Mouse (Mus musculus) myocyte (in vitro differentiated cells): ENCODE results near the gene Gm10188. TPM values are rescaled to one million over a fixed set of nuclear protein-coding genes. Genes with fewer than 3 reads are reported as not detected.
A peak's percentile ranks its signal among the peaks of the same experiment; 100 is the strongest.

Source experiments
- H3K27me3 ChIP-seq: one replicate; pipeline ENCODE4 v1.6.1; 2011; ENCODE audit not compliant: control insufficient read depth, insufficient read depth, insufficient read length
- H3K36me3 ChIP-seq: one replicate; pipeline ENCODE4 v1.6.1; 2011; ENCODE audit not compliant: control insufficient read depth, insufficient read depth
- H3K4me2 ChIP-seq: one replicate; pipeline ENCODE4 v1.6.1; 2011; ENCODE audit warnings: low read depth, control low read depth
- H3K4me3 ChIP-seq: one replicate; pipeline ENCODE4 v1.5.1; 2011; ENCODE audit warnings: mild to moderate bottlenecking, control low read depth, moderate library complexity
- H3K79me2 ChIP-seq: one replicate; pipeline ENCODE4 v1.6.1; 2011; ENCODE audit not compliant: control insufficient read depth, insufficient read depth
- H3ac ChIP-seq: one replicate; pipeline ENCODE4 v1.6.1; 2011; ENCODE audit not compliant: control insufficient read depth, insufficient read length
- CEBPB ChIP-seq: IDR thresholded peaks from 2 replicates; pipeline ENCODE4 v1.6.1; 2011; ENCODE audit warnings: mild to moderate bottlenecking, moderate library complexity; ENCODE audit not compliant: poor library complexity, insufficient read depth, severe bottlenecking
- E2F4 ChIP-seq: IDR thresholded peaks from one replicate; pipeline ENCODE4 v1.6.1; 2011; ENCODE audit warnings: mild to moderate bottlenecking, control low read depth, moderate library complexity; ENCODE audit not compliant: insufficient read depth
- MAX ChIP-seq: IDR thresholded peaks from one replicate; pipeline ENCODE4 v1.6.1; 2011; ENCODE audit warnings: low read depth, mild to moderate bottlenecking, control low read depth
- MYOD1 ChIP-seq, 3 experiments: IDR thresholded peaks; one replicate each; pipeline ENCODE4 v1.6.1; 2011; ENCODE audit warnings: control low read depth in 2 of 3, low read depth in 2 of 3, mild to moderate bottlenecking in 2 of 3, moderate library complexity in 1 of 3; ENCODE audit not compliant: insufficient read length in 2 of 3, control insufficient read depth in 1 of 3
- MYOG ChIP-seq, 3 experiments: IDR thresholded peaks; one replicate each; pipeline ENCODE4 v1.6.1; 2011; ENCODE audit warnings: control low read depth in 2 of 3, low read depth in 2 of 3, mild to moderate bottlenecking in 2 of 3; ENCODE audit not compliant: insufficient read length in 2 of 3, control insufficient read depth in 1 of 3, insufficient read depth in 1 of 3
- POLR2A ChIP-seq: IDR thresholded peaks from one replicate; pipeline ENCODE4 v1.6.1; 2011; ENCODE audit warnings: low read depth, mild to moderate bottlenecking, control low read depth, moderate library complexity; ENCODE audit not compliant: insufficient read length
- POLR2AphosphoS2 ChIP-seq: IDR thresholded peaks from one replicate; pipeline ENCODE4 v1.6.1; 2011; ENCODE audit warnings: low read depth, control low read depth; ENCODE audit not compliant: insufficient read length
- REST ChIP-seq: IDR thresholded peaks from one replicate; pipeline ENCODE4 v1.6.1; 2011; ENCODE audit warnings: mild to moderate bottlenecking, control low read depth, moderate library complexity; ENCODE audit not compliant: insufficient read depth, insufficient read length
- SRF ChIP-seq: IDR thresholded peaks from one replicate; pipeline ENCODE4 v1.6.1; 2011; ENCODE audit warnings: low read depth; ENCODE audit not compliant: control insufficient read depth, insufficient read length
- TCF12 ChIP-seq: IDR thresholded peaks from one replicate; pipeline ENCODE4 v1.6.1; 2011; ENCODE audit warnings: mild to moderate bottlenecking, control low read depth; ENCODE audit not compliant: poor library complexity, insufficient read depth, severe bottlenecking
- TCF3 ChIP-seq: IDR thresholded peaks from one replicate; pipeline ENCODE4 v1.6.1; 2011; ENCODE audit warnings: low read depth, control low read depth; ENCODE audit not compliant: insufficient read length
- USF1 ChIP-seq: IDR thresholded peaks from one replicate; pipeline ENCODE4 v1.6.1; 2011; ENCODE audit warnings: low read depth, mild to moderate bottlenecking, control low read depth, moderate library complexity
- polyA plus RNA-seq: library from polyadenylated mRNA; unstranded; fragments of >200 nt; fragmentation: generic; extraction: Trizol; gene quantifications from one replicate; pipeline ENCODE4 v1.2.1, GENCODE M21; 2012; ENCODE audit warnings: missing spikeins

Gene Gm10188
- polyA plus RNA-seq, 1 experiment, result not detected

DNA sequence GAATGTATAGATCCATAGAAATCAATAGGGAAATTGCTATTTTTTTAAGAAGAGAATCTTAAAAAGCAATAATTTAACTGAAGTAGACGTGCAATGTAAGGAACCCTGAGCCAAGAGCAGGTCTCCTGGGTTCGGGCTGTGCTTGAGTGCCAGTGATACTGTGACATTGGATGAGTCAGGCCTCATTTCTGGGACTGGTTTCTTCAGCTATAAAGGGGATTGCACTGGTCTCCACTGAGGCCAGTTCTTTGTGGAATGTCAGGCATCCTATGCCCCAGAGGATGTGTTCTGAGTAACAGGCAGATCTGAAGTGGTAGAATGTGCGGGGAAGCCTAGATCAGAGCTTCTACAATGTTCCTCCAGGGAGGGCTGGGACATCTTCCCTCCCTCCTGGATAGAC lies 22.7 kb downstream of the Gm10188 start:
- TF ChIP-seq TCF3 (no peak), USF1 (no peak), MYOG (IDR thresholded peaks at IDR 0.05; ENCODE audit: control insufficient read depth in 1 of 3, insufficient read depth in 1 of 3, insufficient read length in 2 of 3, low read depth in 2 of 3) (no peak), MYOD1 (IDR thresholded peaks at IDR 0.05; ENCODE audit: control insufficient read depth in 1 of 3, insufficient read length in 2 of 3, low read depth in 2 of 3) (no peak), E2F4 (no peak), MAX (no peak), SRF (no peak), POLR2A (no peak)

DNA sequence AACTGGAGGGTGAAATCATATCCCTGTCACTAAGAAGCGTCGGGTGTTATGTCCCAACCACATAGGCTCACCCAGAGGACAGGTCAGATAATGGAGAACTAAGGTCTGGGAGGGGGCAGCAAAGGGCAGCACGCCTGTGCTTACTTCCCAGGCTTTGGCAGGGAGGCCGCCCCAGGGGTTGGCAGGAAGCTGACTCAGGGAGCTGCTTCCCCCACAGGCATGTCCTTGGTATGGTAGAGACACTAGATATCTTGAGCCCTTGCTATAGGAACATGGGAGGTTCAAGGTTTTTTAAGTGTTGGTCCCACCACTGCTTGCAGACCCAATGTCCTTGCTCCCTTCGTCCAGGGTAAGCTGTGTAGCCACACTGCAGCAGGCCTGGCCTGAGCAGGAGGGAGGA lies 23.6 kb downstream of the Gm10188 start:
- no peak overlapping the region for H3K4me3 ChIP-seq
- TF ChIP-seq TCF3 (no peak), POLR2A (no peak), TCF12 (no peak), MYOD1 (IDR thresholded peaks at IDR 0.05; ENCODE audit: control insufficient read depth in 1 of 3, insufficient read length in 2 of 3, low read depth in 2 of 3) (no peak), CEBPB (no peak), POLR2AphosphoS2 (no peak), USF1 (no peak), MAX (no peak), E2F4 (no peak), REST (no peak), SRF (no peak), MYOG (IDR thresholded peaks at IDR 0.05; ENCODE audit: control insufficient read depth in 1 of 3, insufficient read depth in 1 of 3, insufficient read length in 2 of 3, low read depth in 2 of 3) (no peak)
- H3K79me2 ChIP-seq, result no peaks in the 10 kb centered on the region
- H3ac ChIP-seq, result no peak overlapping the region
- H3K27me3 ChIP-seq, result no peaks in the 10 kb centered on the region
- H3K4me2 ChIP-seq, result no peak overlapping the region
- no peaks in the 10 kb centered on the region for H3K36me3 ChIP-seq

More for the DNA sequence above, 22.7 kb downstream of the Gm10188 start:
- no peaks in the 10 kb centered on the region for H3K27me3 ChIP-seq
- no peak overlapping the region for H3K4me3 ChIP-seq
- H3K4me2 ChIP-seq, result no peak overlapping the region
- H3K79me2 ChIP-seq, result no peaks in the 10 kb centered on the region
- no peaks in the 10 kb centered on the region for H3K36me3 ChIP-seq
- H3ac ChIP-seq, result no peak overlapping the region

DNA sequence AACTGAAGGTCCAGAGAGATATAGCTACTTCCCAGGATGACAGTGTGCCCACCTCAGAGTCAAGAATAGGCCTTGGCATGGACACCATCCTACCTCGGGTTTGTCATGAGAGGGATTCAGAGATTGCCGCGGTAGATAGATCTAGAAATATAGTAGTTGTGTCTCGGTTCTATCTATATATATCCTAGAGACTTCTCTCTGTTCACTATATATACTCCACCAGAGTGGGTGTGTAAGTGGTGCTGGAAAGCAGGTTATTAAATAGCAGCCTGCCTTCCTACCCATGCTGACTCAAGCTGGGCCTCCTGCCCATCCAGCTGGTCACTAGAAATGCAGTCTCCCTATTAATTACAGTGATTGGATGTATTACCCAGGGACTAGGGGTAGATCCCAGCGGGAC lies 26.8 kb downstream of the Gm10188 start:
- no peak overlapping the region for H3K4me3 ChIP-seq
- peak overlapping the region; percentile 12 for H3K4me2 ChIP-seq
- TF ChIP-seq TCF3, result no peak
- TF ChIP-seq USF1, result no peak
- no peaks in the 10 kb centered on the region for H3K79me2 ChIP-seq
- H3K36me3 ChIP-seq, result no peaks in the 10 kb centered on the region
- no peaks in the 10 kb centered on the region for H3K27me3 ChIP-seq
- H3ac ChIP-seq, result no peak overlapping the region

DNA sequence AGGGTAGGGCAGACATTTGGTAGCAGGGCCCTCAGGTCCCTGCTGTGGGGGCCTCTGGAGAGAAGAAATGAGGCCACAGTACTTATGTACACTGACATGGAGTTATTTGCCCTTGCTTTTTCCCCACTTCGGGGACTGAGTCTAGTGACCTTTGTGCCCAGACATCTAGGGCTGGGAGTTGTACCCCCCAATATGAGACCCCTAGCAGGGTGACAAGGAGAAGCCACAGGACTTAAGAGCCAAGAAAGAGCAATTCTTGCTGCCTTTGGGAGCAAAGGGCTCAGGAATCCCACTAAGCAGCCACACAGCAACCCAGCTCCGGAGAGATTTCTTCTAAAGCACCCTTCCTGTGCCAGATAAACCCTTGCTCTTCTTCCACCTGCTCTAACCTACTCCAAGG lies 27.6 kb downstream of the Gm10188 start:
- Histone ChIP-seq H3K4me3 (no peak overlapping the region), H3K79me2 (no peaks in the 10 kb centered on the region), H3ac (no peak overlapping the region), H3K4me2 (peak overlapping the region; percentile 77), H3K36me3 (no peaks in the 10 kb centered on the region), H3K27me3 (no peaks in the 10 kb centered on the region)
- TF ChIP-seq REST (no peak), MYOG (IDR thresholded peaks at IDR 0.05; ENCODE audit: control insufficient read depth in 1 of 3, insufficient read depth in 1 of 3, insufficient read length in 2 of 3, low read depth in 2 of 3) (no peak), MAX (no peak), POLR2AphosphoS2 (no peak), TCF3 (no peak), TCF12 (no peak)

- Histone ChIP-seq H3K4me2 (peak overlapping the region; percentile 77), H3K79me2 (no peaks in the 10 kb centered on the region), H3K27me3 (no peaks in the 10 kb centered on the region), H3ac (no peak overlapping the region), H3K36me3 (no peaks in the 10 kb centered on the region), H3K4me3 (peak overlapping the region; percentile 14)
- TF ChIP-seq MAX, result no peak
- no peak for TF ChIP-seq POLR2AphosphoS2
- TF ChIP-seq TCF12, result no peak
- TF ChIP-seq POLR2A, result no peak
- no peak for TF ChIP-seq REST
- TF ChIP-seq E2F4, result no peak
- no peak for TF ChIP-seq MYOG (IDR thresholded peaks at IDR 0.05; ENCODE audit: control insufficient read depth in 1 of 3, insufficient read depth in 1 of 3, insufficient read length in 2 of 3, low read depth in 2 of 3)
- no peak for TF ChIP-seq TCF3
- no peak for TF ChIP-seq CEBPB
- TF ChIP-seq MYOD1 (IDR thresholded peaks at IDR 0.05; ENCODE audit: control insufficient read depth in 1 of 3, insufficient read length in 2 of 3, low read depth in 2 of 3), result no peak
- TF ChIP-seq SRF, result no peak
- no peak for TF ChIP-seq USF1
These were observed 28.1 kb downstream of the Gm10188 start for GRCm38 (mm10) chr1:132201511-132201860.
